Mouse (Mus musculus) lung, embryonic 16.5 days (tissue): ENCODE data around the gene Cwh43. TPM values are rescaled to one million over a fixed set of nuclear protein-coding genes. Genes with fewer than 3 reads are reported as not detected.
A peak's percentile ranks its signal among the peaks of the same experiment; 100 is the strongest.

Source experiments
- ATAC-seq: fragments of 200-750 bp; cut with Nextera tagmentation; 2 replicates; pipeline ENCODE4 v1.8.0; 2017; ENCODE audit warnings: low read depth, mild to moderate bottlenecking, moderate library complexity
- H3K27ac ChIP-seq: fragments of 300-500 bp; sonication (generic); 2 replicates; pipeline ENCODE4 v1.5.1; 2014; ENCODE audit warnings: mild to moderate bottlenecking, control low read depth, low read length
- H3K27me3 ChIP-seq: fragments of 300-500 bp; sonication (generic); 2 replicates; pipeline ENCODE4 v1.6.1; 2014; ENCODE audit warnings: low read depth, low read length, mixed read lengths; ENCODE audit not compliant: control insufficient read depth, insufficient read depth
- H3K36me3 ChIP-seq: fragments of 300-500 bp; sonication (generic); 2 replicates; pipeline ENCODE4 v1.6.1; 2014; ENCODE audit warnings: low read length; ENCODE audit not compliant: control insufficient read depth, insufficient read depth
- H3K4me1 ChIP-seq: fragments of 300-500 bp; sonication (generic); replicated peaks from 2 replicates; pipeline ENCODE4 v1.6.1; 2014; ENCODE audit warnings: low read length, mixed read lengths; ENCODE audit not compliant: control insufficient read depth, insufficient read depth
- H3K4me2 ChIP-seq: fragments of 300-500 bp; sonication (generic); 2 replicates; pipeline ENCODE4 v1.6.1; 2014; ENCODE audit warnings: low read depth, low read length, control low read depth
- H3K4me3 ChIP-seq: fragments of 300-500 bp; sonication (generic); 2 replicates; pipeline ENCODE4 v1.5.1; 2014; ENCODE audit warnings: mild to moderate bottlenecking, low read length, control low read depth
- H3K9ac ChIP-seq: fragments of 300-500 bp; sonication (generic); 2 replicates; pipeline ENCODE4 v1.6.1; 2014; ENCODE audit warnings: low read length, control low read depth
- H3K9me3 ChIP-seq: fragments of 300-500 bp; sonication (generic); 2 replicates; pipeline ENCODE4 v1.6.1; 2016; ENCODE audit warnings: low read length; ENCODE audit not compliant: control insufficient read depth
- WGBS: fragments of 180-500 bp; shearing (Covaris S2); extraction: QIAGEN DNeasy Blood & Tissue Kit; methylation state at CpG from one replicate; pipeline ENCODE4 v1.1.7; 2014; 5-methylcytosine and 5-hydroxymethylcytosine counted together
- polyA plus RNA-seq: library from polyadenylated mRNA; unstranded; fragments of >200 nt; fragmentation: Nextera tagmentation; extraction: Ambion mirVana; gene quantifications from 2 replicates; pipeline ENCODE4 v1.2.1, GENCODE M21; 2015

The Cwh43 gene
- polyA plus RNA-seq, 1 experiment from 2014 or later: 0.06 TPM

DNA sequence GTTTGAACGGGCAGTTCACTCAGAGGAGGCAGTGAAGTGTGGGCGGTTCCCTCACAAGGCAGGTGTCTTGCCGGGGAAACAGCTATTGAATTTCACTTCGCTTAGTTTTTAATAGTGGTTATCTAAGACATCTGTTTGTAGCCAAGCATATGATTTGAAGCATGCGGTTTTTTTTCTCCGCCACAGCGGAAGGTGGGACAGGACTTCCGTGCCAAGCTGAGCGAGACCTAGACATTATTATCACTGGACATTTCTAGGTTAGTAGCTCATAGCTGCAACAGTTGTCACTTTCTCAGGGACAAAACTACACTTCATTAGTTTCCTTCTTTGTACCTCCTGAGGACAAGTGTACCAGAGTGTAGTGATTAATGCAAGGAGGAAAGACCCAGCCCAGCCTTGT, 36.3 kb downstream of the Cwh43 start:
- Histone ChIP-seq H3K4me1 (0 out of 2 replicates have a peak, but pooled peaks cover 3% of the 10 kb centered on the region), H3K9me3 (no peaks in the 10 kb centered on the region), H3K27ac (no peak overlapping the region), H3K9ac (no peak overlapping the region), H3K4me3 (no peak overlapping the region), H3K4me2 (no peak overlapping the region), H3K27me3 (no peaks in the 10 kb centered on the region), H3K36me3 (no peaks in the 10 kb centered on the region)
- no peak for ATAC-seq
- 70% methylated on average over 9 of the region's 9 CpGs for WGBS

DNA sequence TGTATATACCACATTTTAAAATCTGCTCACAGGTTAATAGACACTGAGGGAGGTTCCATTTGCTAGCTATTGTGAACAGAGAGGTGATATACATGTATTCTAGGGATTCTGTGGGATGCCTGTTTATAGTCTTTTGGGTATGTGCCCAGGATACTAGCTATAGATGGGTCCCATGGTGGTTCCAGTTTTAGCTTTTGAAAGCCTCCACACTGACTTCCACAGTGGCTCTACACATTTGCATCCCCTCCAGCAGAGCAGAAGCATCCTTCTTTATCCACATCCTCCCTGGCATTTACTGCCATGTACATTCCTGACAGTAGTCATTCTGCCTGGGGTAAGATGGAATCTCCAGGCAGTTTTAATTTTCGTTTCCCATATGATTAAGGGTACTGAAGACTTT, 44.4 kb downstream of the Cwh43 start:
- H3K4me3 ChIP-seq: no peak overlapping the region
- no peaks in the 10 kb centered on the region for H3K9me3 ChIP-seq
- no peaks in the 10 kb centered on the region for H3K36me3 ChIP-seq
- WGBS: 64% methylated on average over 1 of the region's 1 CpGs
- no peaks in the 10 kb centered on the region for H3K27me3 ChIP-seq
- no peak overlapping the region for H3K9ac ChIP-seq
- no peak overlapping the region for H3K27ac ChIP-seq
- H3K4me2 ChIP-seq: no peak overlapping the region
- H3K4me1 ChIP-seq: no peaks in the 10 kb centered on the region
- ATAC-seq: no peak

DNA sequence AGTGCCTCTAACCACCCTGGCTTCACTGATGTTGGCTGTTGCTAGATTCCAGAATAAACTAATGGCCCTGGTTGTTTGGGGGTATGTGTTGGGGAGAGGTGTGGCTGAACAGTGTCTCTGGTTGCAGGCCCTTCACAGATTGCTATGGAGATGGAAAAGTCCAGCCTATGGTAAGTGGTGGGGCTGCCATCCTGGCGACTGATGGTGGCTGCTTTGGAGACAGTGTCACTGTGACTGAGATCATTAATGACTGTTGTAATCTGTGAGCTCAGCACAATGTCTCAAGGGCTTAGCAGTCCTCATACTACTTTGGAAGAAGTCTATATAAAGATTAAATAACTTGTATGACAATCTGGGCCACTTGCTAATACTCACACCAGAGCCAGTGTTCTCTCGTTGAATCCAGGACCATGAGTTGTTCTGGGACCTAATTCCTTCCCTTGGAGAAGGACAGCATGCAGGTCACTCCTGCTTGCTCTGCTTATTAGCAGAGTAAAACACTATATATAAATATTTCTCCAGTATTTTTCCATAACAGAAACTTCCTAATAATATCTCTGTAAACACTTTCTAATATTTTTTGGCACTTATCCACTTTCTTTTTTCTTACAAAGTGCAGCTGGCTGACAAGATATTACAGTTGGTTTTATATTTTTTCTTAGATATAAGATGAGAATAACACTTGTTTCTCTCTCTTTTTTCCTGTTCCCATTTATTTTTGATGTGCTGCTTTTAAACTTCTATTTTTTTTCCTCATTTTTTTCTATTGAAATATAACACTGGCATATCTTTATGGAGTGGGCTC, 48.8 kb downstream of the Cwh43 start:
- peak; percentile 82 for ATAC-seq
- 32% methylated on average over 2 of the region's 2 CpGs for WGBS

GRCm38 (mm10) chr5:73455307-73455687, 49.4 kb downstream of the Cwh43 start:
- H3K27me3 ChIP-seq: no peaks in the 10 kb centered on the region
- ATAC-seq: peak; percentile 51
- no peak overlapping the region for H3K27ac ChIP-seq
- no peak overlapping the region for H3K4me2 ChIP-seq
- H3K4me1 ChIP-seq: no peaks in the 10 kb centered on the region
- 55% methylated on average over 5 of the region's 5 CpGs for WGBS
- no peak overlapping the region for H3K9ac ChIP-seq
- no peaks in the 10 kb centered on the region for H3K9me3 ChIP-seq
- no peak overlapping the region for H3K4me3 ChIP-seq
- no peaks in the 10 kb centered on the region for H3K36me3 ChIP-seq

More for the DNA sequence above, 48.8 kb downstream of the Cwh43 start:
- Histone ChIP-seq H3K36me3 (no peaks in the 10 kb centered on the region), H3K27me3 (no peaks in the 10 kb centered on the region), H3K9me3 (no peaks in the 10 kb centered on the region), H3K4me2 (no peak overlapping the region), H3K27ac (peak overlapping the region; percentile 41; the same call in 1 of the 2 replicates), H3K9ac (no peak overlapping the region), H3K4me3 (no peak overlapping the region), H3K4me1 (no peaks in the 10 kb centered on the region)

DNA sequence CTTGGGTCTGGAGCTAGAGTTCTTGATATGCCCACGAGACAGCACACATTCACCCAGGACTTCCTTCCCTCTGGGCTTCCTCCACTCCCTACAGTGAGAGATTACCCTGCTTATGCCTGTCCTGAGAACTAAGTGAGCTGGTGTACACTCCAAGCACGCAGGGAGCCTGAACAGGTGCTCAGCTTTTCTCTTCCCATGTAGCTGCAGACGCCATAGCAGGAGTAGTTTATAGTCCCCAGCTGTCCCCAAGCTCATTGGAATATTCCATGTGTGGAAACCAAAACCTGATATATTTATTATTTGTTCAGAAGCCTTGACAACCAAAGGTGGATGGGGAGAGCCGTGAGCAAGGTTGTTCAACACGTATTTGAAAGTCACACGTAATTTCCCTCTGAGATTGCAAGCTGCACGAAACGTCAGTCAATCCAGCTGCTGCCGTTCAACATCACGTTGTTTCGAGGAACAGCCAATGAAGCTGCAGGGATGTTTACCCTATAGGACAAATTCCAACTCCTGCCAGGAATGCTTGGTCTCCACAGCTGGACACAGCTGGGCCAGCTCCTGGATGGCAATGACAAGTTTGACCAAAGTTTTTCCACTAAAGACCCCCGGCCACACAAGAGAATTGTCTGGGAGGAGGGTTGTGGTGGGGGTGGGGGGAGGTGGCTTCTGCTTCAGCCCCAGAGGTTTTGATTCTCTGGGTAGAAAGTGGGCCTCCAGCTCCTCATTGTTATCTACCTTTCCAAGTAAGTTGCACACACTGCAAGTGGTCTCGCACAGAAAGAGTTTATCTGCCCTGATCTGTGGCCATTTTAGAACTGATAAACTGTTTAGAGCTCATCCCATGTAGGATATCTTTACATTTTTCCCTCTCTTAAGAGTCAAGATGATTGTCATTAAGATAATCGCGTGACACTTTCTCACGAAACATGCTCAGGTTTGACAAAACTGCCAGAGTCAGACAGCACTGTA, 62.9 kb downstream of the Cwh43 start:
- H3K4me1 ChIP-seq: no peaks in the 10 kb centered on the region; the same call in 1 of the 2 replicates
- no peaks in the 10 kb centered on the region for H3K9me3 ChIP-seq
- no peak overlapping the region for H3K9ac ChIP-seq
- ATAC-seq: peak; percentile 97
- no peak overlapping the region for H3K27ac ChIP-seq
- H3K4me2 ChIP-seq: peak overlapping the region; percentile 3; the same call in 1 of the 2 replicates
- no peaks in the 10 kb centered on the region for H3K27me3 ChIP-seq
- no peaks in the 10 kb centered on the region for H3K36me3 ChIP-seq
- no peak overlapping the region for H3K4me3 ChIP-seq
- 50% methylated on average over 16 of the region's 16 CpGs for WGBS

DNA sequence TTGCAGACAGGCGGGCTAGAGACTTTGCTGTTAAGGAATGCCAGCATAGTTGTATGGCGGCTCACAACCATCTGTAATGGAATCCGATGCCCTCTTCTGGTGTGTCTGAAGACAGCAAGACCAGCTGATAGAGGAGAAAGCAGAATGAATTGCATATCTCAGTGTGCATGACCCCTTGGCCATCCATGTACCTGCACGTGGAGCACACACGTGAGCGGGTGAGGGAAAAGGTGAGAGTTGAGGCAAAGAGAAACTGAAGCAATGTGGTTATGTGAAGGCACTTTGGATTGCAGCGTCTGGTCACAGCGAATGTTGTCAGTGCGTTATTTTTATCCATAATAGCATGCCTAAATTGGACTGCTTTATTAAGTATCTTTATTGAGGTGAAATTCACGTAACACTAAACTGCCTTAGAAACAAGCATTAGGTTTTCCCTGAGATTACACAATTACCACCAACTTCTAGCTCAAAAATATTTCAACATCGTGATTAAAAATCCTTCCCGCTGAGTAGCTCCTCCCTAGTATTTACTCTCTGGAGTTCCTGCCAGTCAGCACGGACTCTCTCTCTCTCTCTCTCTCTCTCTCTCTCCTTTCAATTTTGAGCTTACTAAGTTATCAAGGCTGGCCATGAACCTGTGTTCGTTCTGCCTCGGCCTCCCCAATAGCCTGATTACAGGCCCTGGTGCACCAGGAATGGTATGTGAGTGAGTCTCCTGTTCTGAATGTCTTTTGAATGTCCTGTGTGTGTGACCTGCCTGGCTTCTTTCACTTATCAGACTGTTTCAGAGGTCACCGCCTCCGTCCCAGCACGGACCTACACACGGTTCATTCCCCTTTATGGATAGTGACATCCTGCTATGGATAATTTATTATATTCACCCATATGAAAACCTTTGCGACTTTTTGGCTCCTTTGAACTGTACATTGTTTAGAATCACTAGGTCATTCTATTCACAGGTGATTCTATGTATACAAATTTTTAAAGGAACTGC, 68.8 kb downstream of the Cwh43 start:
- Histone ChIP-seq H3K4me2 (no peak overlapping the region), H3K27ac (no peak overlapping the region), H3K27me3 (no peaks in the 10 kb centered on the region), H3K4me3 (no peak overlapping the region), H3K4me1 (no peaks in the 10 kb centered on the region), H3K36me3 (no peaks in the 10 kb centered on the region), H3K9me3 (no peaks in the 10 kb centered on the region), H3K9ac (no peak overlapping the region)
- WGBS: 68% methylated on average over 20 of the region's 20 CpGs
- peak; percentile 28; the same call in 1 of the 2 replicates for ATAC-seq

- 73% methylated on average over 7 of the region's 7 CpGs for WGBS
- ATAC-seq: no peak
- Histone ChIP-seq H3K27ac (no peak within 1 kb of the TSS), H3K4me3 (no peak within 1 kb of the TSS), H3K9ac (no peak within 1 kb of the TSS), H3K4me1 (no peaks in the 10 kb centered on the region), H3K36me3 (no peaks in the 10 kb centered on the region), H3K27me3 (no peaks in the 10 kb centered on the region), H3K9me3 (no peaks in the 10 kb centered on the region), H3K4me2 (no peak within 1 kb of the TSS)
Measured at GRCm38 (mm10) chr5:73480700-73481099, 74.8 kb downstream of the Cwh43 start, which contains the start of gene Dcun1d4. Gene Dcun1d4 (plus strand): TSS chr5:73481000.

- H3K4me1 ChIP-seq: no peaks in the 10 kb centered on the region
- no peak overlapping the region for H3K4me3 ChIP-seq
- no peaks in the 10 kb centered on the region for H3K27me3 ChIP-seq
- H3K9me3 ChIP-seq: no peaks in the 10 kb centered on the region
- no peaks in the 10 kb centered on the region for H3K36me3 ChIP-seq
- ATAC-seq: no peak
- H3K9ac ChIP-seq: no peak overlapping the region
- 85% methylated on average over 7 of the region's 7 CpGs for WGBS
- no peak overlapping the region for H3K27ac ChIP-seq
- H3K4me2 ChIP-seq: no peak overlapping the region
Measured at GRCm38 (mm10) chr5:73481401-73481800, 75.5 kb downstream of the Cwh43 start.
